Mouse (Mus musculus): ENCODE data around the gene Uso1.
A peak's percentile ranks its signal among the peaks of the same experiment; 100 is the strongest.

The Uso1 gene

DNA sequence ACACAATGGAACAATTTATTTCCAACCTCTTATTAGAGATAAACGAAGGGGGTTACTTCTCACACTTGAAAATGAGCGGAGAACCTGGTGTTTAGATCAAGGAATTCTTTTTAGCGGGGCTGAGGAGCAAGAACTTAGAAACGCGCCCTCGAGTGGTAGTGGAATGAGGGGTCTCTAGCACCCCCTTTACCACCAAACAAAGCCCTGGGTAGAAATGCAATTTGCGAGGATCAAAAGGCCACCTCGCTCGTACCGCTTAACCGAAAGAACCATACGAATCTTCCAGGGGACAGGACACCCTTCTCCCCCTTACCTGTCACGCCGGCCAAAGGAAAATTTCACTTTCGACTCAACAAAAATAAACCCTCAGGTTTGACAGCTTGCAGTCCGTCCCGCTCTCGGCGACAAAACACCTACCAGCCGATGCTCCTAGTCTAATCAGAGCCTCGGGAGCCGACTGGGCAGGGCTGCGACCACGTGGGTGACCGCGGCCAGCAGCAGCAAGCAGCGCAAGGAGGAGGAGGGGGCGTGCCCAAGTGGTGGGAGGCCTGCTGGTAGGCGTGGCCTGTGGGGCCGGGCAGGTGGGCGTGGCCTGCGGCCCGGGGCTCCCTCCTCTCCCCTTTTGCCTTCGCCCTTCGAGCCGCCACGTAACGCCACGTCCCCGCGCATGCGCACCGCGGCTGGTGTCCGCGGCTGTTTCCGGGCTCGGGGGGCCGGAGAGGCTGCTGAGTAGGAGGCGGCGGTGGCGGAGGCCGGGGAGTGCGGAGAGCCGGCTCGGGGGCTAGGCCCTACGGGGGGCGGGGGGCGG is at the start of gene Uso1:
TSS of gene Uso1 (plus strand) at position 700 of the 808 bp plus-strand sequence.
- DNase-seq (ENCODE audit: low spot score in 2 of 2) = peak; percentile 99 to 100

DNA sequence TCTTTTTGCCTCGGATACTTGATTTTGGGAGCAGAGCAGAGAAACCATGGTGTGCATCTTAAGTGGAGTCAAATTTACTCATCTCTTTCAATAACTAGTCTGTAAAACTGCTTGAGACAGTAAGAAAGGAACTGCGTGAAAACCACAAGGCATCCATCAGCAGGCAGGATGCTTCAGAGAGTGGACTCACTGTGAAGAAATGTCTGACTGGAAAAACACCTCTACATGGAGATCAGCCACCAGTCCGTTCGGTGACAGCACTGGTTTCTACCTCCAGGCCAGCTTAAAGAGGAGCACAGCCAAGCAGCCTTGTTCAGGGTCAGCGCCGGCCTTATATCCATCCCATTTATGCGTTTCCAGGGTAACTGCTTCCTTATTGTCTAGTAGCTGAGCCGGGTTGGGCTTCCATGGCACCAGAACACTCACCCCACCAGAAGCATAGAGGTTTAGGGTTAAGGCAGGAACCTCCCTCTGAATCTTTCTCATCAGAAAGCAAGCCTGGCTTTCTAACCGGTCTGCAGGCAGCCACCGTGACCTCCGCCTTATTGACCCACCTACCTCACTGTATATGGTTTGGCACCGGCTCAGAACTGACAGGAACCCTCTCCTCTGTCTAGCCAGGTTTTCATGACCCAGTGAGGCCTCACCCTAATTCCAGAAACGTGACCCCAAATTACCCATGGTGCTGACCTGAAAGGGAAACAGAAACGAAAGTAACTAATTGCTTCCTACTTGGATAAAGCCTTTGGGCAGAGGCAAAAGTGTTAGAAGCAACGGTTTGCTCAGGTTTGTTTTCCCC is 44.3 kb upstream of the Uso1 start:
- DNase-seq (ENCODE audit: low spot score in 2 of 2) = no peak

DNA sequence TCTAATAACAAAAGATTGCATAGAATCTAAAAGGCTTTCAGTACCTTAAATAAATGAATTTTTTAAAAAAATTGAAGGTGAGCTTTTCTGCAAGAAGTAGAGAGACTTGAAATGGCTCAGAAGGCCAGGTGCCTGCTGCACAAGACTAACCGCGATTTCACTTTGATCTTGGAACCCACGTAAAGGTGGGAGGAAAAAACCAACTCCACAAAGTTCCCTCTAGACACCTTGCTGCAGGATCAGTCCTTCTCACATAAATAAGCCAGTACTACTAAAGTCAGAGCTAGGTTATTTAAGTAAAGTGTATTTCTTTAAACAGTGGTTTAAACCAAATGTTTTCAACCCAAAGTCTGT is 43.7 kb upstream of the Uso1 start:
- DNase-seq (ENCODE audit: low spot score in 2 of 2) = no peak

DNA sequence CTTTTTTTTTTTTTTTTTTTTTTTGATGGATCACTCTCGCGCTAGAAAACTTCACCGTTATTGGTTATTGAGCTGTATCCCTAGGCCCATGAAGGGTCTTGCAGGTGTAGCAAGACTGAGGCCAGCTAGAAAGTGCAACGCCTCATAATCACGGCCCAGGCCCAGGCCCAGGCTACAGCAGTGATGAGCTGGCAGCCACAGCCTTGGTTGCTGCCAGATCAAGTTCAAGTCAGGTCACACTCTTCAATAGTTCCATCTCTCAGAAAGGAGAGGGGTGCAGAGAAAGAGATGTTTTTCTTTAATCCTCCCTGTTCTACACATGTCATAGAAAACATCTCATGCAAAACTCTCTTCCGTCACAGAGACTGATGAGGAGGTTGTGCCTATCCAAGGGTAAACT is 41.0 kb upstream of the Uso1 start:
- DNase-seq (ENCODE audit: low spot score in 2 of 2) = no peak

DNA sequence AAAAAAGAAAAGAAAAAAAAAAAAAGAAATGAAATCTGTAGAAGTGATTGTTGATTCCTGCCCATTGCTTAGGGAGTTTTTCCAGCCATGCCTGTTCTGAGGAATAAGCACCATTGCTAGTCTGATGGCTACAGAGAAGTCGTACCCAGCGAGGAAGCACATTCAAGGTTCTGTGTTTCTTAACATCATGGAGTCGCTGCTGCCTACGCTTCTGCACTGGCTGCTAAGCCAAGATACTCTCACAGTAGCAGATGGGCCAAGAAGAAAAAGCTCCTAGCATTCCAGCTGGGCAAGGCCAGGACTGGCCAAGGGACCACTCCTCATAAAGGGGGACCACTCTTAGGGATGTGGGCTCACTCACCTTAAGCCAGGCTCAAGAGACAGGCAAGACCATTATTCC is 40.0 kb upstream of the Uso1 start:
- no peak for DNase-seq (ENCODE audit: low spot score in 2 of 2)

DNA sequence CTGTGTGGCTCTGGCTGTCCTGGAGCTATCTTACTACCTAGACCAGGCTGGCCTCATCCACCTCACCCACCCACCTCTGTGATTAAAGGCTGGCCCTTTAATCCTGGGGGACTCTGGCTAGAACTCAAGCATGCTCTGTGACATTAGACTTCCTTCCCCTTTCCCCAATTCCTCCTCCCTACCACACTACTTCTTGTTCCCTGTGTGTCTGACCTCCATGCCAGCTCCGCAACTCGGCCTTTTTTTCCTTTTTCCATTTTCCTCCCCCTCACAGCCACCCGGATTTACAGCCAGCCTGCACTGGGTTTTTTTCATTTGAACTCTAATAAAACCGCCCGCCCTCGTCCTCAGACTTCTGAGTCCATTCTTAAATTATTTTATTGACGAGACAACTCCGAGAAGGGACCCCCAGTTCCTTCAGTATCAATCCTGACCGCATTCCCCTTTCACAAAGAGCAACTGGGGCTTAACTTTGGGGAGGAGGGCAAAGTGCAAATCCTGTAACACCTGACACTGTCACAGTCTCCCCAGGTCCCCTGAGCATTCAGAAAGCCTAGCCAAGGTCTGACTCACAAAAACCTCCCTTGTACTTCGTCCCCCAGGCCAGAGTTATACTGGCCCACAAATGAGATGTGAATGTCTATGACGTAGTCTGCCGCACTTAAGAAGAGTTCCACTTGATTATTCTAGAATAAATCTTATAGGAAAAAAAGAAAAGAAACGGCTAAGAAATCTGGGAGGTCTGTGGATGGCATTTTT is 39.2 kb upstream of the Uso1 start:
- DNase-seq (ENCODE audit: low spot score in 2 of 2) = no peak

DNA sequence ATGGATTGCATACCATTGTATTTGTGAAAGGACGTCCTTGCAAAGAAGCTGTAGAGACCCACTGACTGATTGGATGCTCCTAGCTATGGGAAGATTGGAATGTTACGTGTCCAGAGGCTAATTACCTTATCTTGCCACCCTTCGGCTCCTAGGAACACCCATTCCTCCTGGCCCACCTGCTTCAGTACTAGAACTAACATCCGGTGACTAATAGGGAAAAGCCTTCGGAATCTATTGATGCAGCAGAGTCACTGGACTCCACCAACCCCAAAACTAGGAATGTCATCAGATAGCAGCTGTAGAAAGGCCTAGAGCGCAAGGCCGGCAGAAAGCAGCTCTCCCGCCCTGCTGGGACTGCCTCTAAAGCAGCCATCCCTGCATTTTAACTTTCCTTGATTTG is 36.1 kb upstream of the Uso1 start:
- no peak for DNase-seq (ENCODE audit: low spot score in 2 of 2)

DNA sequence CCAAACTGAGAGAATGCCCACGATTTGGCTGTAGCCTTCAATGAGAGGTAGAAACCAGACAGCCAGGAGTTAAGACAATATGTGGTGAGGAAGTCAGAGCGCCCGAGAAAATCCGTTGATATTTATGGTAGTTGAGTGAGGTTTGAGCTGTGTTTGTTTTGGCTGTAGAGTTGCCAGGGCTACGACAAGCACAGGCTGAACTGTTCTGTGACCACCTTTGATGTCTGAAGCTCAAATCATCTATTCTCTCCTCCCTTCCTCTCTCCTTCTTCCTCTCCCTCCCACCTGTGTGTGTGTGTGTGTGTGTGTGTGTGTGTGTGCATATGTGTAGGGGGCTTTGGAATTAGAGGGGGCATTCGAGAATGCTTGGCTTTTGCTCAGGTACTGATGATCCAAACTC is 34.7 kb upstream of the Uso1 start:
- no peak for DNase-seq (ENCODE audit: low spot score in 2 of 2)

DNA sequence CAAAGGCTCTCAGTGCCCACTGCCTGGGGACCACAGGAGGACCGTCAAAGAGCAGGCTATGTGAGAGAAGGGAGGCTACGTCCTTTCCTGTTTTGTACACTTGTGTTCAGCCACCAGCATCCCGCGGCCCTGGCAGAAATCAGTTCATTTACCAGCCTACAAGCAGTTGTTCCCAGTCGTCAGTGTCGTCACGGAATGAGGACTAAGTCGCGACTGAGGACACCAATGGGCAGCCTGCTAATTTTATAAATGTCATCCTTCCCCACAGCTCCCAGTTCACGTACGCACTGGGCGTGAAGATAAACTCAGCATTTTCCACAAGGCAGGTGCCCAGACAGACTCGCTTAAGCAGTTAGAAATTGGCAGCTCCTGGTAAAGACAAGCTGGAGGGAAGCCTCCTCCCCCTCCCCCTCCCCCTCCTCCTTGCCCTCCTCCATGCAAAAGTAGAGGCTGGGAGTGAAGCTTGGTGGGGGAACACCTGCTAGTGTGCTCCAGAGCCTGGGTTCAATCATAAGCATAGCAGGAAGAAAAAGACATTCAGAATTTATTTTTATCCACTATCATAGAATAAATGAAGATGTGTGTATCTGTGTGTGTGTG is 33.8 kb upstream of the Uso1 start:
- DNase-seq (ENCODE audit: low spot score in 2 of 2) = no peak

DNA sequence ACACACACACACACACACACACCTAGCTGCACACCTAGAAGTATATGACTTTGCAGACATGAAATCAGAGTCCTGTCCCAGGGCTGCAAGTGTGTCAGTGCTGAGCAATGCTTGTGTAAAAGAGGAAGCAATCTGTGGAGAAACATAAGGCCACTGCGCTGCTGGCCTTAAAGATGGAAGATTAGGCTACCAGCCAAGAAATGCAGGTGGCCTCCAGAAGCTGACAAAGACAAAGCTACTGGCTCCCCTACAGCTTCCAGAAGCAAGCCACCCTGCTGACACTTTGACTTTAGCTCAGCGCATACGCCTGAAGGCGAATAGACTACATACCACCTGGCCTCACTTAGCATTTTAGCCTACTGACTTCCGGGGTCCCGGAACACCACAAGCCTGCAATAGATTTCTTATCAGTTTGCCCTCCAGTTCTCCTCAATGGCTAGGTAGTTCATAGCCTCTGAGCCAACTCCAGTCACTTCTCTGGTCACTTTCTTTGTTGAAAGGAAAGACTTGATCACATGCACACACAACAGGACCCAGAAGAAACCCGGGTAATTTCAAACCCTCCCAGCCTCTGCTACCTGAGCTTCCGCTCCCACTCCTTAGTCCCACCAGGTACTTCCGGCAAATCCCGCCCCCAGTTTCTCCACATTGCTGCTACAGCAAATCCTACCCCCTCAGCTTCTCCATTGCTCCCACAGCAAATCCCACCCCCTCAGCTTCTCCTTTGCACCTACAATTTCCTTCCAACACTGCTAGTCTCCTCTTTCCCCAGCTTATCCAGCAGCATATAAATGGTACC is 31.2 kb upstream of the Uso1 start:
- DNase-seq (ENCODE audit: low spot score in 2 of 2) = no peak

DNA sequence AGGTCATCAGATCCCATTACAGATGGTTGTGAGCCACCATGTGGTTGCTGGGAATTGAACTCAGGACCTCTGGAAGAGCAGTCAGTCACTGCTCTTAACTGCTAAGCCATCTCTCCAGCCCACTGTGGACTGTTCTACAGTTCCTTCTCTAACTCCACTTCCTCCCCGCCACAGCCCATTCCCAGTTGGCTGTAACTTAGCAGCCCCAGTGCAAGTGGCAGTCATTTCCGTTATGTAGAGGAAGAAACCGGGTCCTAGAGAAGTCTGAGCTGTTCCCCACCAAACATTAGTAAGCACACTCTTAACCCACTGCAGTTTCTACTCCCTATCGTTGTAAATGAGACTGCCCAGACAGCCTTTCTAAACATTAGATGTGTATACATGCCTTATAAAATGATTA is 30.5 kb upstream of the Uso1 start:
- no peak for DNase-seq (ENCODE audit: low spot score in 2 of 2)

DNA sequence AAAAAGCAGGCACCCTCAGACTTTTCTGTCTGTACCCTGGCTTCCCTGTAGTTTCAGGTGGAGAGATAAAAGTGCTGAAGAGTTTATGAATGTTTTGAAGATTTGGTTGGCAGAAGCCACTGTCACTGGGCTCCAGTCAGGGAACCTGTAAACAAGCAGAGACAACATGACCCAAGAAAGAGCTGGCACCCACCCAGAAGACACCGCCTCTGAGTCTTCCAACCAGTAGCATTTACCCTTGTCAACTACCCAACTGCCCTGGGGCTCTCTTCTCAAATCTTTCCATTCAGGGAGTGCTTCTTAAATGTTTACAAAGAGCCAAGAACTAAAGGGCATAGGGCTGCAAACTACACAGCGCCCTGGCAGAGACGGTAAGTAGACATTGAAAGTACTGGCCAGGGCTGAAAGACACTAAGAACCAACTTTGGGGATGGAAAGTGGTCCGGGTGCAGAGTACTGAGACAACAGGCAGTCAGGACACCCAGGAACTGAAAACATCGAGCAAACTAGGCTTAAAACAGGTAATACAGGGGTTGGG is 26.9 kb upstream of the Uso1 start:
- no peak for DNase-seq (ENCODE audit: low spot score in 2 of 2)

DNA sequence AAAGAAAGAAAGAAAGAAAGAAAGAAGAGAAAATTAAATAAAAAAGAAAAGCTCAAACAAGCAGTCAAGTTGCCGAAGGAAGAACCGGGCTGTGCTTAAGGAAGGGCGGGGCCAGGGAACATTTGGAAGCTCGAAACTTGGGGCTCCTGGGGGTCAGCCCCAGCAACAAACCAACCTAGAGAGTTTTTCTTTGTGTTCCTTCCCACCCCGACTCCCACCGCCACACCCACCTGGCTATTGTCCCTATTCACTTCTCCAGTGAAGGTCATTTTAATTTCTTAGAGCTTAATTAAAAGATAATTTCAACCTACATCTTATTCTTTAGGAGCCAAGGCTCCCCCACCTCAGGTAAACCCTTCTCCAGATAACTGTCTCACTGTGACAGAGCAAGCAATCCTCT is 25.6 kb upstream of the Uso1 start:
- no peak for DNase-seq (ENCODE audit: low spot score in 2 of 2)

DNA sequence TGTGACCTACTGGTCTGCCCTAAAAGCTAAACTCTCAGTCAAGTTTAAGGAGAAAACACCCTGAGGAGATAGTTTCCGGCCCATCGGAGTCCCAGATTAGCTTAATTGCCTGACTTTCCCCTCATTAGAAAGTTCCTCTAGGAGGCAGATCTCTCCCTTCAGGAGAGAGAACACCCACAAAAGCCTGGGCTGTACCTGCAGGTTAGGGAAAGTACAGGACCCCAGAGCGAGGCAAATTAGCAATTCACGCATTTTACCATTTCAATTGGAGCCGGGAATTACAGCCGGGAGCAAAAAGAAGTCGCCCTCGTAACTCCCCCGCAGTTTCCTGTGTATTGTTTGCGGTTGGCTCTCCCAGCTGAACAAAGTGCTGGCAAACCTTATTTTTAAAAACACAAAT is 25.2 kb upstream of the Uso1 start:
- no peak for DNase-seq (ENCODE audit: low spot score in 2 of 2)

DNA sequence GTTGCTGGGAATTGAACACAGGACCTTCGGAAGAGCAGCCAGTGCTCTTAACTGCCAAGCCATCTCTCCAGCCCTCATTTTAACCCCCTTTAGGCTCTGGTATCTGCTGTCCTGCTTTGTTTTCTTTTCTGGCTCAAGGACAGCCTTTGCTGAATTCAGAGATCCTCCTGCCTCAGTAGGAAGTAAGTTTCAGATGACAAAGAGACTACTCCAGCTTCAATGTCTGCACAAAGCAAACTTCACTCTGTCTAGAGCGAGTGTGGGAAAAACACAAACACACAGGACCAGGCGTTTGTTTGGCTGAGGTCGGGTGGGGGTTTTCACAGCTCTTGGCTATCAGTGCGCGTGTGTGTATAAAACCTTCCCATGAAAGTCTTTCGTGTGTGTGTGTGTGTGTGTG is 24.3 kb upstream of the Uso1 start:
- DNase-seq (ENCODE audit: low spot score in 2 of 2) = no peak

DNA sequence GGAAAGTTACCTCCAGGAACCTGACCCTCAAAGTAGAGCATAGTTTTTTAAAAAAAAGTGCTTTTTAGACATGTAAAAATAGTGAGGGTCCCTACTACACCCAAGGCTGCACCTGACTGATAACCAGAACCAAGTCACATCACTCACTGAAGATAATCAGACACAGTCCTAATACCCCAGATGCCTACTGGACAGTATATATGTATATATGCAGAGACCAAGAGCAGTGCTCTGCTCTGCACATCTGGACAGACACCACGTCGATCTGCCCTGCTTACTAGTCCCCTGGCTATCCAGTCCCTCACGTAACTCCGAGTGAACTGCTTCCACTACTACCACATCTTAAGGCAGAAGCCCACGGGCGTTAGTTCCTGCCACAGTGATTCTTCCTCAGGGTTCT is 23.5 kb upstream of the Uso1 start:
- DNase-seq (ENCODE audit: low spot score in 2 of 2) = no peak

DNA sequence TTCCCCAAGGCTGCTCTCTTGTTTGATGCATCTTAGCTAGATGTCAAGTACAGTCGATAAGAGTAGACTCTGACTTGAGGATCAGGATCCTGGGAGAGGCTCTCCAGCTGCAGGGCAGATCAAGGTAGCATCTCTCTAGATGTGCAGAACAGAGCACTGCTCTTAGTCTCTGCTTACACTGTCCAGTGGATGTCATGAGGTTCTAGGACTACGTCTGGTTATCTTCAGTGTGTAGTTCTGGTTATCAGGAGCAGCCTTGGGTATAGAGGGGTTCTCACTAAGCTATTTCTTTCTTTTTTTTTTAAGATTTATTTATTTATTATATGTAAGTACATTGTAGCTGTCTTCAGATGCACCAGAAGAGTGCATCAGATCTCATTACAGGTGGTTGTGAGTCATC is 22.8 kb upstream of the Uso1 start:
- no peak for DNase-seq (ENCODE audit: low spot score in 2 of 2)

DNA sequence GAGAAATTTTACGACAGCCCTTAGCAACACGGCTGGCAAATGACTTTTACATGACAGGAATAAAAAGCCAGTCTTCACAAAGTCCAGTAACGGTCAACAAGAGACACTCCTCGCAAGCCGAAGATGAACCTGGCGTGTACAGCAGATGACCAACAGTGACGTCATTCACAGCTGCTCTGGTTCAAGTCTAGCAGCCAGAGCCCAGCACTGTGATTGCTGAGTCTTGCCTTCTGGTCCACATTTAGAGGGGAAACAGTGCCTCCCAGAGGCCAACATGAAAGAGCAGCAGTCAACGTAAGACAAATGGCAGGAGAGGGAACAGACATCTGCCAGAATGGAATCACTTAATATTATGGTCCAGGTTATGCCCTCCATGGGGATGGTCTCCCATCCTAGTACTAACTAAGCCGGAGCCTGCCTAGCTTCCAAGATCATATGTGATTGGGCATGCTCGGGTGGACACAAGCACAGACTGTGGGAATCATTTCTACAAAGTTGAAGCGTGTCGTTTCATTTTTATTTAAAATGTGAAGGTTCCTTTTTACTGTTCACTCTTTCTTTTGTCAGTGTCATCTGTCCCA is 19.8 kb upstream of the Uso1 start:
- DNase-seq (ENCODE audit: low spot score in 2 of 2) = peak; percentile 38 to 64

DNA sequence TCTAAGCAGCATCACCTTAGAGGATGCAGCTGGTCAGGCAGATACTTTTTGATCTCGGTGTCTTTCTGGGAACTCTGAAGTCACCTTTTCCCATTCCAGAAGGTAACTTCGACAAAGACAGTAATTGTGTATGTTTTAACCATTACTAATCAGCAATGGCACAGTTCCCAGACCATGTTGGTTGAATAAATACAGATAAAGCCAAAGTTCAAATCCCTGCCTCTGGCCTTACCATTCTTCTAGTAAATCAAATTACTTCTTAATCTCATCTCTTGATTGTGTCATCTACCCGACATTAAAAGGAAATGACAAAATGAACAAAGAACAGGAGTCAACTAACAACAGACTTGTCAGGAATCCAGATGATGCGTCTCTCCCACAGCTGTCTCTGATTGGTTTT is 16.1 kb upstream of the Uso1 start:
- DNase-seq (ENCODE audit: low spot score in 2 of 2) = no peak

DNA sequence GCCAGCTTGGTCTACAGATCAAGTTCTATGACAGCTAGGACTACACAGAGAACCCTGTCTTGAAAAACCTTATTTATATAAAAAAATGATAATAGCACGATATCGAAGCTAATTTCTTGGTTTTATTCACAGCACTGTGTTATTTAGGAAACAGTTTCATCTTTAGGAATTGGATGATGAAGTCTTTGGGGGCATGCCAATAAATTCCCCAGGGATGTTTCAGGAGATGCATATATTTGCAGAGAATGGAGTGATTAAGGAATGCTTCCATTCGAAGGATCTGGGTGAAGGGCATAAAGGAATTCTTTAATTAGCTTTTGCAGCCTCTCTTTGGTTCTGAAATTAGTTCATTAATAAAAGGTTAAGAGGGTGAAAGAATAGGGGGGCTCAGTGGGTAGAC is 12.3 kb upstream of the Uso1 start:
- DNase-seq (ENCODE audit: low spot score in 2 of 2) = no peak

DNA sequence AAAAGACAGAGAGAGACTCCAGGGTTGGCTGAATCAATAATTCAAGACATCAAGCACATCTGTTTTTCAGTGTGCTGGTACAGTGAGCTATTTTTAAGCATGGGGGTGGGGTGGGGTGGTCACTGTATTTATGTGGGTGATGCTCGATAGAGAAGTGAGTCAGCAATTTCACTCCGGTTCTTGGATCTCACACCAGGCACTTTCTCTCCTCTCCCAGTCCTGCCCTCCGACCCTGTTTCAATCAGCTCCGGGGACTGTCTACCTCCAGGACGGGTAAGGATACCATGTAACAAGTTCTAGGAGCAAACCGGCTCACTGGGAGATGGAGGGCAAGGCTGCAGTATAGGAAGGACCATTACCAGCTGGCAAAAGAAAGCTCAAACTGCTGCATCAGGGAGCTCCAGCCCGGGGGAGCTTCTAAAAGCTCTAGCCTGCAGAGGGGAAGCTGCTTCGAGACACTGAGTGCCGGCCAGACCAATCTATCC is 10.6 kb upstream of the Uso1 start:
- no peak for DNase-seq (ENCODE audit: low spot score in 2 of 2)

All from urinary bladder, postnatal 4 days (tissue).